Mouse (Mus musculus) common myeloid progenitor, adult 5-6 weeks (primary cell): ENCODE data around the gene Srpr. TPM values are rescaled to one million over a fixed set of nuclear protein-coding genes. Genes with fewer than 3 reads are reported as not detected.

Experiments
- total RNA-seq: library from RNA; stranded (forward); fragments of 200-1000, 187-1606 nt; gene quantifications from 2 replicates; pipeline ENCODE4 v1.2.3, GENCODE M21; 2017

Gene Srpr
- total RNA-seq, 1 experiment from 2014 or later = 72.6 TPM

Other genes with a start within 250 kb of the Srpr start
- gene St3gal4, start 80.9 kb upstream of the Srpr start, total RNA-seq = 25.2 and 26.5 TPM in 2 replicates
- gene Dcps, start 24.1 kb upstream of the Srpr start, total RNA-seq = 64.0 and 71.4 TPM in 2 replicates
- gene Tirap, start 116 bp downstream of the Srpr start, total RNA-seq = 3.2 and 29.8 TPM in 2 replicates
- 31.4 and 50.0 TPM in 2 replicates for gene Foxred1, start 10.9 kb downstream of the Srpr start, total RNA-seq
- 14.6 and 15.7 TPM in 2 replicates for gene Fam118b, start 67.6 kb downstream of the Srpr start, total RNA-seq
- 19.1 and 24.0 TPM in 2 replicates for gene Rpusd4, start 67.7 kb downstream of the Srpr start, total RNA-seq
- gene Cdon, start 221.0 kb downstream of the Srpr start, total RNA-seq = 0.39 and 1.4 TPM in 2 replicates